Mouse (Mus musculus) spleen, postnatal 14 days (tissue): ENCODE results near the gene Ngef.

Source experiments
- DNase-seq, 2 experiments: peaks; one replicate each; pipeline ENCODE4 v3.0.0; 2021 to 2022; ENCODE audit warnings: low spot score in 2 of 2

Gene Ngef

GRCm38 (mm10) chr1:87565760-87566159, 7.9 kb downstream of the Ngef start:
- DNase-seq = no peak

- no peak for DNase-seq
These were observed 10.7 kb downstream of the Ngef start for GRCm38 (mm10) chr1:87562967-87563366.

GRCm38 (mm10) chr1:87553586-87553985, 20.1 kb downstream of the Ngef start:
- DNase-seq = no peak

GRCm38 (mm10) chr1:87551008-87551407, 22.7 kb downstream of the Ngef start:
- DNase-seq = no peak

- peak in 1 of 2 experiments; percentile 10 for DNase-seq
These were observed 32.1 kb downstream of the Ngef start for GRCm38 (mm10) chr1:87541614-87542013.

GRCm38 (mm10) chr1:87537008-87537407, 36.7 kb downstream of the Ngef start:
- DNase-seq = no peak

GRCm38 (mm10) chr1:87534118-87534517, 39.6 kb downstream of the Ngef start:
- DNase-seq = no peak

- no peak for DNase-seq
These were observed 41.3 kb downstream of the Ngef start for GRCm38 (mm10) chr1:87532346-87532745.

- no peak for DNase-seq
These were observed 46.5 kb downstream of the Ngef start for GRCm38 (mm10) chr1:87527191-87527590.

GRCm38 (mm10) chr1:87525041-87525440, 48.6 kb downstream of the Ngef start:
- no peak for DNase-seq

GRCm38 (mm10) chr1:87521523-87521922, 52.1 kb downstream of the Ngef start:
- no peak for DNase-seq

GRCm38 (mm10) chr1:87520467-87520866, 53.2 kb downstream of the Ngef start:
- DNase-seq = no peak

- no peak for DNase-seq
These were observed 62.8 kb downstream of the Ngef start for GRCm38 (mm10) chr1:87510845-87511244.

- DNase-seq = no peak
These were observed 63.4 kb downstream of the Ngef start for GRCm38 (mm10) chr1:87510166-87510691.

- no peak for DNase-seq
These were observed 64.0 kb downstream of the Ngef start, which contains the start of gene Neu2 for GRCm38 (mm10) chr1:87509561-87510165. Gene Neu2, plus strand, starts transcription at chr1:87509889.

- DNase-seq = no peak
These were observed 64.8 kb downstream of the Ngef start for GRCm38 (mm10) chr1:87508591-87509560.

GRCm38 (mm10) chr1:87507857-87508256, 65.8 kb downstream of the Ngef start:
- DNase-seq = no peak

GRCm38 (mm10) chr1:87505524-87505923, 68.1 kb downstream of the Ngef start:
- no peak for DNase-seq

- DNase-seq = no peak
These were observed 80.1 kb downstream of the Ngef start for GRCm38 (mm10) chr1:87493542-87493941.

GRCm38 (mm10) chr1:87492285-87492684, 81.4 kb downstream of the Ngef start:
- no peak for DNase-seq

GRCm38 (mm10) chr1:87486386-87486785, 87.3 kb downstream of the Ngef start:
- no peak for DNase-seq

GRCm38 (mm10) chr1:87482546-87482945, 91.1 kb downstream of the Ngef start:
- no peak for DNase-seq
